Mouse (Mus musculus) megakaryocyte, embryonic 14.5 days (primary cell): Measurements from ENCODE around the gene Olfr1337. TPM values are rescaled to one million over a fixed set of nuclear protein-coding genes. Genes with fewer than 3 reads are reported as not detected.
"Not testable (repeated sequence)": the region's sequence is repeated elsewhere in the genome, so short reads cannot be mapped to it uniquely, and the experiment has no call there.

Source experiments
- H3K27me3 ChIP-seq: replicated peaks from 2 replicates; pipeline ENCODE3; 2012; ENCODE audit warnings: inconsistent platforms
- H3K36me3 ChIP-seq: replicated peaks from 2 replicates; pipeline ENCODE3; 2012; ENCODE audit warnings: low read length, inconsistent platforms, mixed read lengths
- H3K4me1 ChIP-seq: 2 replicates; pipeline ENCODE4 v1.6.1; 2012; ENCODE audit warnings: inconsistent platforms
- H3K4me3 ChIP-seq: replicated peaks from 2 replicates; pipeline ENCODE3; 2012; ENCODE audit warnings: moderate library complexity, mild to moderate bottlenecking, inconsistent platforms
- H3K9me3 ChIP-seq: 2 replicates; pipeline ENCODE4 v1.6.1; 2012; ENCODE audit warnings: inconsistent platforms
- FLI1 ChIP-seq: IDR thresholded peaks from 2 replicates; pipeline ENCODE4 v1.6.1; 2012; ENCODE audit warnings: low read length, inconsistent platforms, mixed read lengths
- GATA1 ChIP-seq: IDR thresholded peaks from 3 replicates; pipeline ENCODE4 v1.6.1; 2012; ENCODE audit warnings: mixed read lengths, low read length, inconsistent platforms, borderline replicate concordance
- polyA plus RNA-seq: library from polyadenylated mRNA; stranded (reverse); fragments of >175 nt; gene quantifications from 2 replicates; pipeline ENCODE4 v1.2.3, GENCODE M21; 2012; ENCODE audit warnings: low replicate concordance; ENCODE audit not compliant: insufficient read depth

Olfr1337 gene
- polyA plus RNA-seq: not detected in 2 replicates

GRCm38 (mm10) chr4:118782486-118782885, at the start of gene Olfr1337:
Olfr1337 (minus strand) TSS chr4:118782586.
- Histone ChIP-seq H3K27me3 (peaks cover 6% of the 10 kb centered on the region), H3K4me3 (no peak within 1 kb of the TSS), H3K9me3 (no peaks in the 10 kb centered on the region), H3K36me3 (no peaks in the 10 kb centered on the region), H3K4me1 (no peaks in the 10 kb centered on the region)
- TF ChIP-seq GATA1 (no peak), FLI1 (no peak)

DNA sequence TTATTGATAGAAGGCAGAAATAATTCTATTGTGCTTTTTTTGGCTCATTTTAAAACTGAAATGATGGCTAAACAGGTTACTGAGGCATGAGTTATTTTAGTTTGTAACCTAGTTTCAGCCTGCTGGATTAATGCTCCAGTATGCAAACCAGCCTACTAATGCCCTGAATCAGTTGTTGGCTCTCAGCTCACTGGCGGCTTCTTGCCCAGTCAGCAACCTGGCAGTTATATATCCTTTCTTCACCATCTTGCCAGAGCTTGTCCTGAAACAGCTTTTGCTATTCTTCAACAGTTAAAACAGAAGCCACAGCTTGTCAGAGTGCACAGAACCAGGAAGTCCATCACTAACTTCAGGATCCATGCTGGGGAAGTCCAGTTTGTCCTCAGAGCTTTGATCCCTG, 36.5 kb upstream of the Olfr1337 start:
- no peaks in the 10 kb centered on the region for H3K36me3 ChIP-seq
- TF ChIP-seq FLI1: no peak
- TF ChIP-seq GATA1: no peak
- no peaks in the 10 kb centered on the region for H3K9me3 ChIP-seq
- no peak overlapping the region for H3K4me3 ChIP-seq
- peaks cover 2% of the 10 kb centered on the region for H3K27me3 ChIP-seq
- no peaks in the 10 kb centered on the region for H3K4me1 ChIP-seq

DNA sequence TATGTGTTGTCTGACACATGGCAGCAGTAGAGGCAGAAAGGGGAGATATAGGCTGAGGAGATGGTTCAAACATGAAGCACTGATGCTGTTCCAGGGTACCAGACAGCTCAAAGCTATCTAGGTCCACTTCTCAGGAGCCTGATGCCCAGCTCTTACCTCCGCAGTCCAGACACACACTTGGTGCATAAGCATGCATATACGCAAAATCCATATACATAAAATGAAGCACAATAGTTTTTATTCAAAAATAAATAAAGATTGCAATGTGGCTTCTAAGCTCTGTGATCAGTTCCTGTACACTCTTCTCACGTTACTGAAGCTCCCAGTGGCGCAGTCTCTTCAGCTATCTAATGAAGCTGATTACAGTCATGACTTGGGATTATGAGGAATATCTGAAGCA, 27.5 kb upstream of the Olfr1337 start, which contains the start of gene Olfr1335:
Gene Olfr1335, minus strand, starts transcription at position 101 of the 400 bp plus-strand sequence.
- Histone ChIP-seq H3K36me3 (no peaks in the 10 kb centered on the region), H3K4me1 (no peaks in the 10 kb centered on the region), H3K4me3 (no peak within 1 kb of the TSS), H3K9me3 (no peaks in the 10 kb centered on the region), H3K27me3 (peaks cover 2% of the 10 kb centered on the region)
- TF ChIP-seq FLI1: no peak
- TF ChIP-seq GATA1: no peak

GRCm38 (mm10) chr4:118792796-118793195, 10.4 kb upstream of the Olfr1337 start:
- not testable (repeated sequence) for H3K27me3 ChIP-seq, H3K9me3 ChIP-seq

DNA sequence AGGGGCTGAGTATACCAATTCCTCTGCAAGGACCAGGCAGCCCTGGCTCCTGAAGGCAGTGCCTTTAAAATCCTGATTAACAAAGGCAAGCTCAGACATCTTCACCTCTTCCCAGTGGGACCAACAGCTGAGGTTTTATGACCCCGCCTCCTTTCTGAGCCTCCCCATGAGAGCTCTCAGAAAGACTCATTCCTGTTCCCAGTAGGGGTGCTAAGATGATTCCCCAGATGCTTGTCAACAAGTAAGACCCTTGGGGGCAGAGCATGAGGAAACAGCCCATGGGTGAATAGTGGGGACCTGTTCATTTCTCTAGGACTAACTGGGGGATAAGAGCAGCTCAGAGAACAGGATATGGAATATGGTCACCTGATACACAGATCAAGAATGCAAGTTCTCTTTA, 23.7 kb downstream of the Olfr1337 start, which contains the start of gene Olfr1338:
Gene Olfr1338, minus strand, starts transcription at position 101 of the 400 bp plus-strand sequence.
- H3K4me3 ChIP-seq: no peak within 1 kb of the TSS
- peaks cover 2% of the 10 kb centered on the region for H3K27me3 ChIP-seq
- H3K9me3 ChIP-seq: no peaks in the 10 kb centered on the region
- TF ChIP-seq GATA1: no peak
- no peak for TF ChIP-seq FLI1
- H3K36me3 ChIP-seq: no peaks in the 10 kb centered on the region
- H3K4me1 ChIP-seq: no peaks in the 10 kb centered on the region

More at GRCm38 (mm10) chr4:118792796-118793195, 10.4 kb upstream of the Olfr1337 start:
- not testable (repeated sequence) for H3K4me3 ChIP-seq, H3K36me3 ChIP-seq, H3K4me1 ChIP-seq

DNA sequence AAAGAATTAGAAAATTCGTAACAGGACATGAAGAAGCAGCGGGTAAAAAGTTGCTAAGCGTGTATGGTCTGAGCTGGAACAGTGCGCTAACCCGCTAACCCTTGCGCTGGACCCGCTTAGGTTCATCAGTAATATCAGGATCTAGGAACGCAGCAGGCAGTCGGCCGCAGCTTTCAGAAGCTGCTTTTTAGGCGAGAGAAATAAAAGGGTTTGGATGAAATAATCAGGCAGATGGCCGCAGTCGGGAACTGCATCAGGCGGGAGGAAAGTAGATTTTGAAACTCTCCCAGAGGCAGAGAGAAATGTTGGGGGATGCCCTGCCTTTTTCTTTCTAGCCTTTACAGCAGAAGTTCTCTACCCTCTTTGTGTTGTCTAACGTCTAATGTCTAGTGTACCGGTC, 40.5 kb downstream of the Olfr1337 start:
- Histone ChIP-seq H3K4me3 (no peak overlapping the region), H3K36me3 (no peaks in the 10 kb centered on the region), H3K4me1 (no peaks in the 10 kb centered on the region), H3K27me3 (peaks cover 31% of the 10 kb centered on the region), H3K9me3 (peaks cover 24% of the 10 kb centered on the region)
- TF ChIP-seq FLI1 (no peak), GATA1 (no peak)

DNA sequence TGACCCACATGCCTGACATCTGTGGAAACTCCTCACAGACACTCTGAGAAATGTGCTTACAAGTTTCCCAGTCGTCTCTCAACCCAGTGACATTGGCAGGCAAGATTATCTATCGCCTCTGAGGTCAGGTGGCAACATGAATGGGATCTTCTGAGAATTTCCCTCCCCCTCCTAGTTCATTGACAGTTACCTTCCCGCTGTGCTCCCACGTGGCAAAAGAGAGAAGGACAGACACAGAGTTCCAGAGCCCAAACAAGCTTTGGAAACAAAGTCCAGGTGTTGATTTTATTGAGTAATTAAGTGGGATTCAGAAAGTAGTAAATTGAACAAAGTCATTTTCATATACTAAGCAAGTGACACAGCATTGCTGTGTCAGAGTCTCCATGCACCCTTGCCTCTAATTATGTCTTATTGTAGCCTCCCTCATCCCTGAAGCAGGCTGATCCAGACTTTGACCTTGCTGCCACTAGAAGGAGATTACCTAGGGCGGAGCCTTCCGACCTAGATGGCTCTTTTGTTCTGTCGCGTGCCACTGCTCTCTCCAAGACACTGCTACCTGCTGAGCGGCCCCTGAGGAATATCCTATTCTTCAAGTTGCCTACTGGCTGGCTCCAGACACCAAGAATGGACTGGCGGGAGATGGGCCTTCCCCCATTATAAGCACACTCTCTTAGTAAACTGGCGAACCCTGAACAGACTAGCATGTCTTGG, 41.2 kb downstream of the Olfr1337 start:
- TF ChIP-seq FLI1 (no peak), GATA1 (no peak)
- peaks cover 17% of the 10 kb centered on the region for H3K9me3 ChIP-seq
- peaks cover 31% of the 10 kb centered on the region for H3K27me3 ChIP-seq
- no peaks in the 10 kb centered on the region for H3K4me1 ChIP-seq
- no peak overlapping the region for H3K4me3 ChIP-seq
- no peaks in the 10 kb centered on the region for H3K36me3 ChIP-seq

- Histone ChIP-seq H3K4me3 (no peak overlapping the region), H3K36me3 (no peaks in the 10 kb centered on the region), H3K4me1 (no peaks in the 10 kb centered on the region), H3K9me3 (peaks cover 12% of the 10 kb centered on the region; the same call in 1 of the 2 replicates), H3K27me3 (peaks cover 31% of the 10 kb centered on the region)
- TF ChIP-seq GATA1 (no peak), FLI1 (no peak)
These were observed 42.8 kb downstream of the Olfr1337 start for GRCm38 (mm10) chr4:118739574-118739973.

- TF ChIP-seq GATA1: no peak
- TF ChIP-seq FLI1: no peak
- Histone ChIP-seq H3K27me3 (peaks cover 2% of the 10 kb centered on the region), H3K9me3 (peaks cover 3% of the 10 kb centered on the region; the same call in 1 of the 2 replicates), H3K36me3 (no peaks in the 10 kb centered on the region), H3K4me3 (no peak within 1 kb of the TSS), H3K4me1 (no peaks in the 10 kb centered on the region)
These were observed 50.5 kb downstream of the Olfr1337 start, which contains the start of gene Olfr1339 for GRCm38 (mm10) chr4:118731875-118732274. Olfr1339 (plus strand) TSS chr4:118732175.

Other genes with a start within 250 kb of the Olfr1337 start
- 0.22 TPM in 1 of 2 replicates, not detected in the other for gene Tmem125, start 238.5 kb downstream of the Olfr1337 start, polyA plus RNA-seq
- gene Cfap57, start 161.8 kb downstream of the Olfr1337 start, polyA plus RNA-seq: not detected in 2 replicates
- 1.1 and 21.0 TPM in 2 replicates for gene Ebna1bp2, start 161.8 kb downstream of the Olfr1337 start, polyA plus RNA-seq
- gene Olfr62, start 123.6 kb downstream of the Olfr1337 start, polyA plus RNA-seq: 0.08 TPM in 1 of 2 replicates, not detected in the other
- gene Olfr1342, start 89.8 kb downstream of the Olfr1337 start, polyA plus RNA-seq: not detected in 2 replicates
- not detected in 2 replicates for gene Olfr1341, start 79.1 kb downstream of the Olfr1337 start, polyA plus RNA-seq
- not detected in 2 replicates for gene Olfr1340, start 62.4 kb downstream of the Olfr1337 start, polyA plus RNA-seq
- gene Olfr1339, start 50.4 kb downstream of the Olfr1337 start, polyA plus RNA-seq: not detected in 2 replicates
- 0.03 TPM in 1 of 2 replicates, not detected in the other for gene Olfr1338, start 23.8 kb downstream of the Olfr1337 start, polyA plus RNA-seq
- gene Olfr1335, start 27.4 kb upstream of the Olfr1337 start, polyA plus RNA-seq: not detected in 2 replicates
- gene Olfr1333, start 53.7 kb upstream of the Olfr1337 start, polyA plus RNA-seq: not detected in 2 replicates
- not detected in 2 replicates for gene Olfr1331, start 82.1 kb upstream of the Olfr1337 start, polyA plus RNA-seq
- gene Olfr1330, start 106.0 kb upstream of the Olfr1337 start, polyA plus RNA-seq: not detected in 2 replicates
- not detected in 2 replicates for gene Olfr1329, start 134.9 kb upstream of the Olfr1337 start, polyA plus RNA-seq
- gene Olfr1328, start 156.0 kb upstream of the Olfr1337 start, polyA plus RNA-seq: 0.32 TPM in 1 of 2 replicates, not detected in the other
- gene Lao1, start 179.0 kb upstream of the Olfr1337 start, polyA plus RNA-seq: not detected in 2 replicates